Mouse (Mus musculus) central nervous system, embryonic 18 days (tissue): ENCODE results near the gene Mllt6. TPM values are rescaled to one million over a fixed set of nuclear protein-coding genes. Genes with fewer than 3 reads are reported as not detected.

Experiments used
- polyA plus RNA-seq: library from polyadenylated mRNA; depleted of rRNA; stranded (reverse); fragments of >200 nt; gene quantifications from 2 replicates; pipeline ENCODE4 v1.2.3, GENCODE M21; 2012; rRNA removed

Gene Mllt6
- 32.0 and 36.5 TPM in 2 replicates for polyA plus RNA-seq

DNA sequence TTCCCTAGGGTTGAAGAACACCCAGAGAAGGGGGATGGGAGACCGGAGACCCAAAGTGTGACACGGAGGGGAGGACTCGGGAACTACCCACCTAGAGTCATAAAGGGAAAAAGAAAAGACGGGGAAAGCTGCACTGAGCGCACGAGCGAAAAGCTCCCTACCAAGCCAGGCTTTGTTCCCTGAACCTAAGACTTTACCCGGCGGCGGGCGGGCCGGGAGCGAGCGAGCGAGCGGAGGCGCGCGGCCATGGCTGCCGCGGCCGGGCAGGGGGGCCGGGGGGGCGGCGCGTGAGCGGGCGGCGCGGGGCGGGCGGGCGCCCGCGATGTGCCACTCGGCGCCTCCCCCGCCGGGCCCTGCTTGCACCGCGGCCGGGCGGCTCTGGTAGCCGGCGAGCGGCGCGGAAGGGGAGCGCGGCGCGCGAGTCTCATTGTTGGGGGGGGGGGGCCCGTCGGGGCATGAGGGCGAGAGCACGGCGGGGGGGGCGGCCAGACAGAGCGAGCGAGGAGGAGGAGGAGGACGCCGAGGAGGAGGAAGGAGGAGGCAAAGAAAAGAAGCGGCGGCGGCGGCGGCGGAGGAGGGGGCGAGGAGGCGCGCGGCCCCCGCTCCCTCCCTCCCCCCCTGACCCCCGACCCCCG, at the start of gene Mllt6:
TSS of gene Mllt6 (plus strand) at position 522 of the 635 bp plus-strand sequence.

DNA sequence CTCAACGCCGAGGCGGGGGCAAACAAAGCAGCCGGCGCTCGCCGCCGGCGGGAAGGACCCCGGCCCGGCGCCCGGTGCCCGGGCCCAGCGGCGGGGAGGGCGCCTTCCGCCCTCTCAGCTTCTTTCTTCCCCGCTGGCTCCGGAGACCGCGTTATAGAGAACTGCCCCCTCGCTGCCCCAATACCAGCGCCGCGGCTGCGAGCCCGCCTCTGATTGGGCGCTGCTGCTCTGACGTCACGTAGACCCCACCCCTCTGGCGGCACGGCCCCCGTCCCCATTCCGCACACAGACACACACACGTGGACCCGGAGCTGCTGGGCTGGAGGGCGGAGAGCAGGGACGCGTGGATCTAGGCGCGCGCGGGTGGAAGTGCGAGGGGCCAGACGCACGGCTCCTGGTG, 33.6 kb upstream of the Mllt6 start, which contains the start of gene Epop:
TSS of gene Epop (minus strand) at position 127 of the 400 bp plus-strand sequence.

DNA sequence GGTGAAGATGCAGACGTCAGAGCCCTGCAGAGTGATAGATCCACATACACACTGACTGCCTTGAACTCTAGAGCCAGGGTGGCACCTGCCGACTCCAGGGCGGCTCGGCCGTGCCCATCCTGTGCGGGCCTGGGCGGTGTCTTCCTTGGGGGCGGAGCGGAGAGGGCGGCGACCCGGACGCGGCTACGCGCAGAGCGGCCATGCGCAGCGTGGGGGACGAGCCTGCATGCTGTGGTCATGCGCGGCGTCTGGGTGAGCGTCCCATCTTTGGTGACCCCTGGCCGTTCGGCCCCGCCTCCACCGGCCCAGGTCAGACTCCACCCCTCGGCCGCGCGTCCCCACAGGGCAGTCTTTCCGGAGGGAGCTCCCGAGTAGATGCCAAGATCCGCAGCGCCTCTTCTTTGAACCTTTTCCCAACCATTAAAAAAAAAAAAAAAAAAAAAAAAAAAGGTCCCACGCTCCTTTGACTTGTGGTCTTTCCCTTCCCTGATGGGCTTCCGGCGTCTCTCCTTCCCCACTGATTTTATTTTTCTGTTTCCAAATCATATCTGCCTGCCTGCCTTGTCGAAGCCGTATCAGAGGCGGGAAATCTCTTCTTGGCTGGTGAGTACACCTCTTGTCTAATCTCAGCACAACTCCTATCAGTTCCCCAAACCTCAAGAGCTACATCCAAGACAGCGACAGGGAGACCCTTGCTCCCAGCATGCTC, 22.6 kb downstream of the Mllt6 start, which contains the start of gene Cisd3:
TSS of gene Cisd3 (plus strand) at position 214 of the 709 bp plus-strand sequence.

DNA sequence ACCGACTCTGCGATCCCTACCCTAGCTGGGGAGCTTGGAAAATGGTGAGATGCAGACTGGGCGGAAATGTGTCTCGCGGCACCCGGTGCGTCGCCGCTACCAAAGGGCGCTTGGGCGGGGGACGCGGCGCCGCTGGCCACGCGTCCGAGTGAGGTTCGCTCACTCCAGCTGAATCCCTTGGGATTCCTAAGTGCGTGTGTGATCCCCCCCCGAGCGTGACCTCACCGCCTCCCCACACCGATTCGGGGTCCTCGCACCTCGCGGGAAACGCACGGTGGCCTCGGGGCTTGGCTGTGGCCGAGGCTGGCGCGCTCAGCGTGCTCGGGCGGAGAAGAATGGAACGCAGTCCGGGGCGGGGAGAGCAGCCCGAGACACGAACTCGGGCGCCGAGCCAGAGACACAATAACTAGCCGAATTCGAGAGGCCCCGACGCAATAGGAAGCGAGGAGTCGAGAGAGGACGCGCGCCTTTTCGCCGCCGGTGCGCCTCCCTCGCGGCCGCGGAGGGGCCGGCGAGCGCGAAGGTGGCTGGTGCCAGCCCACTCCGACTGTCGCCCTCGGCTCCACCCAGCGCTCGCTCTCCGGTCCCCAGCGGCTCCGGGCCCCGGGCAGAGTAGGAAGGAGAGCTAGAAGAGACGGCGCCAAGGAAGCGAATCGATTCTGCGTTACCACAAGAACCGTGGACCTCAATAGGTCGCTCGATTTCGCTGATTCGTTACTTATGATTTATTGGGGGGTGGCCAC, 37.0 kb downstream of the Mllt6 start, which contains the start of gene Pcgf2:
TSS of gene Pcgf2 (minus strand) at position 495 of the 743 bp plus-strand sequence.

DNA sequence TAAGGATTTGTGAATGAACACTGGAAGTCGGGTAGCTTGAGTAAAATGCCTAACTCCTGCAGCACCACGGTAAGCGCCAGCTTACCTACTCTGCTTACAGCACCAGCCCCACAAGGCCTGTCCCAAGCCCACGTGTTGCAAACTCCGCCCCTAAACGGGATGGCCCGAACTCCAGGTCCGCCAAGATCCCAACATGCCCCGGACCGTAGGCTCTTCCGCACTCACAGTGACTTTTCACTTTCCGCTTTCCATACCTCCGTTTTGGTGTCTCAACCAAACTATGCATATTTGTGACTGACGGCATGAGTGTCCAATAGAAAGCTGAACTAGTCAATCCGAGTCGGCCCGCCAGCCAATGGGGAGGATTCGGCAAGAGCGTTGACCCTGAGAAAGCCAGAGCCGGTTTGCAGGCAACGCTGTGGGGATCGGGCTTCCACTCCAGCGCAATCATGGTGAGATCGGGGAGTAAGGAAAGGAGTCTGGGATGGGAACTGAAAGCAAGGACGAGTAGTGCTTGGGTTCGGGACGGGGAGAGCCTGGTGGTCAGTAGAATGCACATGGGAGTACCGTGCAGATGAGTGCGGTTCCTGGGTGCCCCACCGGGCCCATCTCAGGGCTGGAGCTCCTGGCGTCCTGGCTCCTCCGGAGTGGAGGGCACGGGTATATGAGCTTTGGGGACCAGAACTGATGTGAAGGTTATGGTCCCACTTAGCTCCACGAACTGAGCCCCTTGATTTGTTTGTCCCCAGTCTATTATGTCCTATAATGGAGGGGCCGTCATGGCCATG, 40.0 kb downstream of the Mllt6 start, which contains the start of gene Psmb3:
TSS of gene Psmb3 (plus strand) at position 361 of the 788 bp plus-strand sequence.

Other genes starting within 250 kb of the Mllt6 start
- 34.2 and 39.5 TPM in 2 replicates for gene Arhgap23, start 247.9 kb upstream of the Mllt6 start, polyA plus RNA-seq
- 0.08 and 0.09 TPM in 2 replicates for gene 4933428G20Rik, start 163.1 kb upstream of the Mllt6 start, polyA plus RNA-seq
- gene Srcin1, start 87.2 kb upstream of the Mllt6 start, polyA plus RNA-seq: 56.5 and 72.4 TPM in 2 replicates
- 3.5 and 3.8 TPM in 2 replicates for gene Epop, start 33.7 kb upstream of the Mllt6 start, polyA plus RNA-seq
- 20.8 and 23.4 TPM in 2 replicates for gene Cisd3, start 22.4 kb downstream of the Mllt6 start, polyA plus RNA-seq
- 118 and 137 TPM in 2 replicates for gene Pcgf2, start 37.1 kb downstream of the Mllt6 start, polyA plus RNA-seq
- 357 and 383 TPM in 2 replicates for gene Psmb3, start 40.0 kb downstream of the Mllt6 start, polyA plus RNA-seq
- gene Pip4k2b, start 81.3 kb downstream of the Mllt6 start, polyA plus RNA-seq: 86.8 and 94.0 TPM in 2 replicates
- gene Cwc25, start 103.1 kb downstream of the Mllt6 start, polyA plus RNA-seq: 18.3 and 18.7 TPM in 2 replicates
- gene 1700001P01Rik, start 112.5 kb downstream of the Mllt6 start, polyA plus RNA-seq: 0.79 and 0.91 TPM in 2 replicates
- 536 and 583 TPM in 2 replicates for gene Rpl23, start 119.0 kb downstream of the Mllt6 start, polyA plus RNA-seq
- 106 and 122 TPM in 2 replicates for gene Lasp1, start 135.6 kb downstream of the Mllt6 start, polyA plus RNA-seq
- 36.0 and 36.9 TPM in 2 replicates for gene B230217C12Rik, start 177.4 kb downstream of the Mllt6 start, polyA plus RNA-seq
- 0.45 and 0.60 TPM in 2 replicates for gene Fbxo47, start 220.7 kb downstream of the Mllt6 start, polyA plus RNA-seq